Mouse (Mus musculus) urinary bladder, adult 2 months (tissue): ENCODE data around the gene Tmco3. TPM values are rescaled to one million over a fixed set of nuclear protein-coding genes. Genes with fewer than 3 reads are reported as not detected.

Experiments
- DNase-seq: peaks from one replicate; pipeline ENCODE4 v3.0.0; 2022; ENCODE audit warnings: low spot score
- polyA plus RNA-seq: library from polyadenylated mRNA; depleted of rRNA; stranded (reverse); fragments of >200 nt; gene quantifications from 2 replicates; pipeline ENCODE4 v1.2.3, GENCODE M21; 2012; rRNA removed

Gene Tmco3
- polyA plus RNA-seq: 22.1 and 23.8 TPM in 2 replicates

GRCm38 (mm10) chr8:13287692-13288623 is at the start of gene Tmco3, which contains the start of gene Dcun1d2:
Gene Tmco3 (plus strand): TSS chr8:13288190.
Gene Dcun1d2 (minus strand): TSS chr8:13288131.
- peak; percentile 98 for DNase-seq

GRCm38 (mm10) chr8:13240055-13240454 is 47.9 kb upstream of the Tmco3 start:
- no peak for DNase-seq

GRCm38 (mm10) chr8:13240691-13241090 is 47.3 kb upstream of the Tmco3 start:
- no peak for DNase-seq

GRCm38 (mm10) chr8:13242985-13243870 is 44.8 kb upstream of the Tmco3 start:
- no peak for DNase-seq

DNA sequence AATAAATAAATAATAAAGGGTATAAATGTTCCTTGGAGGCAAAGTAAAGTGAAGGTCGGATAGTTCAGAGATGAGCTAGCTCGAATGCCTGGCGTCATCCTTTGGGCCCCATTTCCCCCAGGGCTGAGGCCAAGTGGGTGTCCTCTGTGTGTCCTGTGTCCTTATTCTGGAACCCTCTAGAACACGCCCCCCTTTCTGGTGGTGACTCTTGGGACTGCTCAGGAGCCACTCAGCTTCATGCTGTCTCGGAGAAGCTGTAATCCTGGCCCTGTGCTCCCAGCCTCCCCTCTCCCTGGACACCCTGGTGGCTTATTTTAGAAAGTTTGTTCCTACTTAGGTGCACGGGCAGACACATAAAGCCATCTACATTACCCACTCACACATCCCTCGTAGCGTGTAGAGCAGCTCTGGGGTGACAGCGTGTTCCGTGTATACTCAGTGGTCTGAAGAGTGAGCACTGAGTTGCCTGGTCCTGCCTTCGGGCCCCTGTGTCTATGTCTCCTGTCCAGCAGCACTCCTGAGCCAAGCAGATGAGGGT is 43.6 kb upstream of the Tmco3 start:
- DNase-seq: no peak

GRCm38 (mm10) chr8:13252837-13253236 is 35.2 kb upstream of the Tmco3 start:
- no peak for DNase-seq

- DNase-seq: no peak
These were observed 34.6 kb upstream of the Tmco3 start for GRCm38 (mm10) chr8:13253413-13253812.

- peak; percentile 44 for DNase-seq
These were observed 34.0 kb upstream of the Tmco3 start, which contains the start of gene Adprhl1 for GRCm38 (mm10) chr8:13254019-13254418. Gene Adprhl1 (minus strand): TSS chr8:13254162.

DNA sequence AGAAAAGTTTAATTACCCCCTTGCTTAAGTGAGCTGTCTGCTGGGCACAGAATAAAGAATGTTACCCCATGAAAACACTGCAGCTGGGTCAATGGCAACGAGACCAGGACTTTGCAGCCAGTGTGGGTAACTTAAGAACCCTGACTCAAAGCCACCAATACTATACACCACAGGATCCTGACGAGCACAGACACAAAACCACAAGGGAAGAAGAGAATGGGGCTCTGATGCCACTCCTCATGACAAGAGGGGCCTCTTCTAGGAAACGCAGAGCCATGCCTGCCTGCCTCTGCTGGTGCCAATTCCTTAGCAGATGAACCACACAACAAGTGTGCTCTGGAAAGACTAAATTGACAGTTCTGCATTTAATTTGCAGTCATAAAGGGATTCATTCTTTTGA is 24.6 kb upstream of the Tmco3 start:
- no peak for DNase-seq

DNA sequence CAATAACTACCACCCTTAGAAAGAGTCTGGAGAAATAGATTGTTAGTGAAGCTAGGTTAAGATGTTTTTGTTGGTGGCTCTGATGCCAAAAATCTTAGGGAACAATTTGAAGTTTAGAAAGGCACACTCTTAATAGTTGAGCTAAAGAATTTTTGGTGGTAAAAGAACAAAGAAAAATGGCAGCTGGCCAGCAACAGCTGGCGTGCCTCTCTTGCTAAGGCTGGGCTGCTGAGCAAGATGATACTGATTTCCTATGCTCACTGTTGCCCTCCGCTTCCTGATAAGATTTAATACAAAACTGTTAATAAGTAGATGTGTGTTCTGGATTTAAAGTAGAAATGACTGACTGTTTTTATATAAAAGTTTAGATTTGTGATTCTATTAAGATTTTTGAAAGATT is 20.4 kb upstream of the Tmco3 start:
- DNase-seq: no peak

GRCm38 (mm10) chr8:13272834-13273233 is 15.2 kb upstream of the Tmco3 start:
- DNase-seq: no peak

DNA sequence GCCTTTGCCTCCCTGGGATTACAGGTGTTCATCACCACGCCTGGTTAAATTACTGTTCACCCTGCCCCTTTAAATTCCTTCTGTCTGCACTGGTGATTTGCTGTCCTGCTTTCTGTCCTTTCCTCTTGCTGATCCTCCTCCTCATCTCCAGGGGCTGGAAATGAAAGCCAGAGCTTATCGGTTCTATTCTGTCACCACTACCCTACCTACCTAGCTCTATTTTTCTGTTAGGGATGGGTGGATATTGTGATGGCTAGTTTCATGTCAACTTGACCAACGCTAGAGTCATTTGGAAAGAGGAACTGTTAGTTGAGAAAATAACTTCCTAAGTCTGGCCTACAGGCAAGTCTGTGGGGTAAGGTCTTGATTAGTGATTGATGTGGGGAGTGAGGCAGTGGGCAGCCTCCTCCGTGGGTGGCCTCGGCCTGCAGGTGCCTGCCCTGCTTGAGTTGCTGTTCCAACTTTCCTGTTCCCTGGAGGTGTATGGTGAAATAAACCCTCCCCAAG is 11.0 kb upstream of the Tmco3 start:
- no peak for DNase-seq

DNA sequence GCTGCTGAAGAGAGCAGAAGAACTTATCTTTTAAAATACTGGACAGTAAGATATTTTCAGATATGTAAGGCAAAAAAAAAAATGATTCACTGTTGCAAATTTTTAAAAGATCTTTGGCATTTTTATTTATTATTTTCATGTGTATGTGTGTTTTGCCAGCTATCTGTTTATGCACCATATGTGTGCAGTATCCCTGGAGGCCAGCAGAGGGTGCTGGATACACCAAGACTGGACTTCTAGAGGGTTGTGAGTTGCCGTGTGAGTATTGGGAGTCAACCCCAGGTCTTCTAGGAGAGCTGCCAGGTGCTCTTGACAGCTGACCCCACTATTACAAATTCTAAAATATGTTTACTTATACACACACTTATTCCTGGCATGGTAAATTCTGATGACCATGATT is 4.8 kb upstream of the Tmco3 start:
- DNase-seq: no peak

- DNase-seq: peak; percentile 90
These were observed 692 bp upstream of the Tmco3 start for GRCm38 (mm10) chr8:13287304-13287691.

DNA sequence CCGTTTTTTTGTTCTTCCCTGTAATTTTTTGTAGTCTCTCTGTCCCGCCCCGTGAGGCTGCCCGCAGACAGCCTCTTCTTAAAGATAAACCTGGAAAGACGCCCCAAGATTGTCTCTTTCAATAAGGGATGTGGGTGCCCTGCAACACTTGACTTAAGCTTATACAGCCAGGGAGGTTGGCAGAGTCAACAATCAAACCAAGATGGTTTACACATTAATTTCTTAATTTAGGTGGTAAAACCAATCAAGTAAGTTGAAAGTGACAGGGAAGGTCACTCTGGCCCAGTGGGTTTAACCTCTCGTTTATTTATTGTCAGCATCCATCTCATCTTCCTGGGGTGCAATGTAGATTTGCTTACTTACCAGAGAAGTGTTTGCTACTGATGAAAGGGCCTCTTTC is 656 bp downstream of the Tmco3 start:
- DNase-seq: no peak

DNA sequence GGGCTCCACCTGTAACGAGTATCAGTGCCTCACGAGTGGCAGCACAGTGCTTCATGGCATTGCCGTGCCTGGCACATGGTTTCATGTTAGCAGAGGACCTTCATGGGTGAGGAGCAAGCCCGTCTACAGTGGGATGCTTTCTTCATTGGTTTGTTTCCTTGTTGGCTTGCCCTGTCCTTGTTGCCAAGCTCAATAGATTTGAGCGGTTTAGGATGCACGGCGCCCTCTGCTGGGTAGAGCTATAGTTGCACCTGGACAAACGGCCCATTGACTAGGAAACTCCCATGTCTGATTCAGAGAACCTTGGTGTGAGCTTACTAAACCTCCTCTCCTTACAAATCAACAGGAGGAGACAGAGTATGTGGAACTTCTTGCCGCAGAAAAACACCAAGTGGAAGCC is 4.4 kb downstream of the Tmco3 start:
- peak; percentile 55 for DNase-seq

DNA sequence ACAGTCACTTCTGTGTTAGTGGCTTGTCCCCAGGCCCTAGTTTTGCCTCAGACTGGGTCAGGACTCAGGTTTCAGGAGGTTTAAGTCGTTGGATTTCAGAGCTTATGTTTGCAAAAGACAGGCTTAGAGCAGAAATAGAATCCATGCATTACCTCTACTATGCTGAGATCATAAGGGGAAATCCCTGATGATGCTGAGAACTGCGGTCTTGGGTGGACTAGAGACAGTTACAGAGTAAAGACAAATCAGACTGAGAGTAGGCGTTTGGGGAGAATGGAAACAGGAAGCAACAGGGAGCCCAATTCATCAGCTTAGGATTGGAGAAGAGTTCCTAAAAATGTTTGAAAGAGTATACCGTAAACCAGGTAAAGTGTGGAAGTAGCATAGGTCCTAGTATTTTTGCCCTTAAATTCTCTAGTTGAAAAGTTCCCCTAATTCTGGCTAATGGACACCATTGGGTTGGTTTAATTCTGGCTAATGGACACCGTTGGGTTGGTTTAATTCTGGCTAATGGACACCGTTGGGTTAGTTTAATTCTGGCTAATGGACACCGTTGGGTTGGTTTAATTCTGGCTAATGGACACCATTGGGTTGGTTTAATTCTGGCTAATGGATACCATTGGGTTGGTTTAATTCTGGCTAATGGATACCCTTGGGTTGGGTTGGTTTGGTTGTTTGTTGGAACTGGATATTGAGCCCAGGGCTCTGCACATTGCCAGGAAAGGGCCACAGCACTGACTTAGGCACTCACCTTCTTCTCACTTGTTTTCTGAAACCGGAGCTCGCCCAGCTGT is 5.9 kb downstream of the Tmco3 start:
- no peak for DNase-seq

- no peak for DNase-seq
These were observed 11.6 kb downstream of the Tmco3 start for GRCm38 (mm10) chr8:13299571-13299970.

- no peak for DNase-seq
These were observed 13.0 kb downstream of the Tmco3 start for GRCm38 (mm10) chr8:13301036-13301435.

DNA sequence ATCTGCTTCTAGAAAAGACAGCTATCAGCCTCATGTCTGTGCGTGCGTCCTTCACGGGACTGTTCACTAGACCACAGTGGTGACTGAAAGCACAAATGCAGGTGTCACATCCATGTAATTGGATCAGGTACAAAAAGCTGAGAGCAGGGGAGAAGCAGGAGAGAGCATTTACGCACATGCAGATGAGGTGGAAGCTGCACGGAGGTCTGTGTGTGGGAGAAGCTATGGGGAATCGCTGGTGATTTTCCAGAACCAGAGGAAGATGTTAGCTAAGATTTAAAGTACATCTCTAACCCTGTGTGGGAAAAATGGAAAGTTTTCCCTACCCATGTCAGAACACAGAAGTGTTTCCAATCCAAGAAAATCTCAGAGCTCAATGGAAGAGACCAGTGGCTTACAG is 17.5 kb downstream of the Tmco3 start:
- DNase-seq: no peak

DNA sequence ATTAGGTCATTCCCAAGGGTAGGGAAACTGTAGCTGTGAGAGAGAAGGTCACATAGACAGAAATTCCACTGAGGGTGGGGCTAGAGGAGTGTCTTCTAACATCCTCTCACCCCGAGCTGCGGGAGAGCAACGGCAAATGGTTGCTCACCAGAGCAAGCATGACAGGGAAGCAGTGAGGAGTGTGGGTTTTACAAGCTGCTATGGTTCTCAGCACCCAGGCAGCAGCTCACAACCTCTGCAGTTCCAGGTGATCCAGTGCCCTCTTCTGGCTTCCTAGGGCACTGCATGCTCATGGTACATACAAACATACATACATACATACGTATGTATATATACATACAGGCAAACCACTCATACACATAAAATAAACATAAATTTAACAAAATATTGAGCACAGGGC is 17.9 kb downstream of the Tmco3 start:
- no peak for DNase-seq
